Mouse (Mus musculus) limb, embryonic 13.5 days (tissue): Measurements from ENCODE around the gene Ets1. TPM values are rescaled to one million over a fixed set of nuclear protein-coding genes. Genes with fewer than 3 reads are reported as not detected.

ENCODE experiments used
- ATAC-seq: fragments of 200-750 bp; cut with Nextera tagmentation; 2 replicates; pipeline ENCODE4 v1.8.0; 2017; ENCODE audit warnings: low read depth, moderate number of reproducible peaks, moderate TSS enrichment; ENCODE audit not compliant: low FRiP score
- H3K27ac ChIP-seq: fragments of 300-500 bp; sonication (generic); 2 replicates; pipeline ENCODE4 v1.5.1; 2015; ENCODE audit warnings: inconsistent platforms, mild to moderate bottlenecking, moderate library complexity
- H3K27me3 ChIP-seq: fragments of 300-500 bp; sonication (generic); 2 replicates; pipeline ENCODE4 v1.6.1; 2015; ENCODE audit warnings: mild to moderate bottlenecking, inconsistent platforms
- H3K36me3 ChIP-seq: fragments of 300-500 bp; sonication (generic); 2 replicates; pipeline ENCODE4 v1.6.1; 2015; ENCODE audit warnings: inconsistent platforms, mild to moderate bottlenecking, moderate library complexity
- H3K4me1 ChIP-seq: fragments of 300-500 bp; sonication (generic); 2 replicates; pipeline ENCODE4 v1.6.1; 2015; ENCODE audit warnings: inconsistent platforms
- H3K4me2 ChIP-seq: fragments of 300-500 bp; sonication (generic); replicated peaks from 2 replicates; pipeline ENCODE4 v1.6.1; 2015; ENCODE audit warnings: inconsistent platforms, mild to moderate bottlenecking, moderate library complexity
- H3K4me3 ChIP-seq: fragments of 300-500 bp; sonication (generic); 2 replicates; pipeline ENCODE4 v1.5.1; 2015; ENCODE audit warnings: moderate library complexity, mild to moderate bottlenecking, inconsistent platforms
- H3K9ac ChIP-seq: fragments of 300-500 bp; sonication (generic); 2 replicates; pipeline ENCODE4 v1.6.1; 2015; ENCODE audit warnings: mild to moderate bottlenecking, inconsistent platforms
- H3K9me3 ChIP-seq: fragments of 300-500 bp; sonication (generic); 2 replicates; pipeline ENCODE4 v1.6.1; 2016; ENCODE audit warnings: inconsistent platforms
- WGBS: fragments of 180-500 bp; shearing (Covaris S2); methylation state at CpG from one replicate; pipeline ENCODE4 v1.1.7; 2015; 5-methylcytosine and 5-hydroxymethylcytosine counted together
- polyA plus RNA-seq: library from polyadenylated mRNA; unstranded; fragments of >200 nt; fragmentation: Nextera tagmentation; extraction: Ambion mirVana; gene quantifications from 2 replicates; pipeline ENCODE4 v1.2.1, GENCODE M21; 2015

The Ets1 gene
- polyA plus RNA-seq, 1 experiment from 2014 or later: 41.8 TPM

DNA sequence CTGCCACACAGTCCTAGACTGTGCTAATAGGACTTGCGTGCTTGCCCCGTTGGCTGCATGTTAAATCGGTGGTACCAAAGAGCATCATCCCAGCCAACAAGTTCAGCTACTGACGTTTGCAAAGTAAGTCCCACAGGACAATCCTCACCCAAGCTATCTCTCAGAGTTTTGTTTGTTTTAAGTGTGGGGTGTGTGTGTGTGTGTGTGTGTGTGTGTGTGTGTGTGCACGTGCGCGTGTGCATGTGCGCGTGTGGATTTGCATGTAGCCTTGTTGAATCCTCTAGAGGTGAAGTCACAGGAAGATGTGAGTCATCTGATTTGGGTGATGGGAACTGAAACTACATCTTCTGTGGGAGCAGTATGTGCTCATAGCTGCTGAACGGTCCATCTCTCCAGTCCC lies 16.1 kb downstream of the Ets1 start:
- Histone ChIP-seq H3K27me3 (no peaks in the 10 kb centered on the region), H3K9ac (no peak overlapping the region), H3K4me1 (0 out of 2 replicates have a peak, but pooled peaks cover 3% of the 10 kb centered on the region), H3K9me3 (no peaks in the 10 kb centered on the region), H3K4me2 (no peak overlapping the region), H3K4me3 (no peak overlapping the region), H3K27ac (no peak overlapping the region), H3K36me3 (no peaks in the 10 kb centered on the region)
- 93% methylated on average over 10 of the region's 10 CpGs for WGBS
- ATAC-seq: no peak

DNA sequence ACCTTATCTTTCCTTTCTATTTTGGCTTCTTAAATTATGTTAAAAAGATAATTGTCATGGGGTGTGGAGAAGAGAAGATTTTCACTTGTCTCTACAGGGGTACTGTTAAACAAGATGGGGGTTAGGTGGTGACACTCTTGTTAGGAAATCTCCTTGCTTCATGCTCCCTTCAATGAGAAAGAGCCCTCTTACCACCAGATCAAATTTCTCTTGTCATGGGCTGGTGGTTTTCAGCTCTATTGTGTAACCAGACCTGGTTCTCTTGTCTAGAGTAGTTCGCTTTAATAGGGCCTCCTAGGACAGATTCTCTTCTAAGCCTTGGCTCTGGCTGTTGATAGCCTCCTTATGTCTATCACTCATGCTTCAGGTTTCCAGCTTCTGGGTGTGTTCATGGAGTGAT lies 18.3 kb downstream of the Ets1 start:
- no peak overlapping the region for H3K4me2 ChIP-seq
- H3K27me3 ChIP-seq: no peaks in the 10 kb centered on the region
- no peak overlapping the region for H3K4me3 ChIP-seq
- ATAC-seq: no peak
- no peaks in the 10 kb centered on the region for H3K36me3 ChIP-seq
- H3K27ac ChIP-seq: no peak overlapping the region
- 80% methylated on average over 1 of the region's 1 CpGs for WGBS
- 0 out of 2 replicates have a peak, but pooled peaks cover 11% of the 10 kb centered on the region for H3K4me1 ChIP-seq
- no peak overlapping the region for H3K9ac ChIP-seq
- no peaks in the 10 kb centered on the region for H3K9me3 ChIP-seq

DNA sequence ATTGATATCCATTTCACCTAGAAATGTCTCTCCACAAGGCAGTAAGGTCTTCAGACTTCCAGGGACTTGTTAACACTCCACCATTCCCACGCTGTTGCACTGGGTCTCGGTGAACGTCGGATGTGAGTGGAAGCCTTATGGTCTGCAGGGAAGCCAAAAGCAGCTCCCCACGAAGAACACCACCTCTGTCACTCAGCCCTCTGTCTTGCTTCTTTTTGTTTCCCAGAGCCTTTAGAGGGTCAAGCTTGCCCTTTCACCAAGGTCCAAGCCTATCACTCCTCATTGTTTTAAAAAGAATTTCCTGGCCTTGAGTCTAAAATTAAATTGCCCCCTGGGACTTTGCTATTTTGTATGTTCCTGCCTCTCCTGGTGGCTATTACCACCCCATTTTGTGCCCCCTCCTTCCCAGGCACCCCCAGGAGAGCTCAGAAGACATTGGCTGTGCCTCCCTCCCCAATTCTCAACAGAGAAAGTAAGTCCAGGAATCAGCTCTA lies 20.4 kb downstream of the Ets1 start:
- H3K36me3 ChIP-seq: no peaks in the 10 kb centered on the region
- no peak overlapping the region for H3K27ac ChIP-seq
- H3K4me3 ChIP-seq: no peak overlapping the region
- no peak overlapping the region for H3K4me2 ChIP-seq
- 83% methylated on average over 5 of the region's 5 CpGs for WGBS
- H3K9ac ChIP-seq: no peak overlapping the region
- peaks cover 5% of the 10 kb centered on the region; the same call in 1 of the 2 replicates for H3K9me3 ChIP-seq
- 0 out of 2 replicates have a peak, but pooled peaks cover 11% of the 10 kb centered on the region for H3K4me1 ChIP-seq
- no peak for ATAC-seq
- H3K27me3 ChIP-seq: 0 out of 2 replicates have a peak, but pooled peaks cover under 1% of the 10 kb centered on the region

GRCm38 (mm10) chr9:32657124-32657523 lies 21.1 kb downstream of the Ets1 start:
- no peaks in the 10 kb centered on the region for H3K36me3 ChIP-seq
- peaks cover 5% of the 10 kb centered on the region; the same call in 1 of the 2 replicates for H3K9me3 ChIP-seq
- ATAC-seq: no peak
- H3K4me2 ChIP-seq: no peak overlapping the region
- 61% methylated on average over 2 of the region's 2 CpGs for WGBS
- H3K27me3 ChIP-seq: 0 out of 2 replicates have a peak, but pooled peaks cover 2% of the 10 kb centered on the region
- H3K4me1 ChIP-seq: 0 out of 2 replicates have a peak, but pooled peaks cover 11% of the 10 kb centered on the region
- no peak overlapping the region for H3K27ac ChIP-seq
- H3K9ac ChIP-seq: no peak overlapping the region
- no peak overlapping the region for H3K4me3 ChIP-seq

DNA sequence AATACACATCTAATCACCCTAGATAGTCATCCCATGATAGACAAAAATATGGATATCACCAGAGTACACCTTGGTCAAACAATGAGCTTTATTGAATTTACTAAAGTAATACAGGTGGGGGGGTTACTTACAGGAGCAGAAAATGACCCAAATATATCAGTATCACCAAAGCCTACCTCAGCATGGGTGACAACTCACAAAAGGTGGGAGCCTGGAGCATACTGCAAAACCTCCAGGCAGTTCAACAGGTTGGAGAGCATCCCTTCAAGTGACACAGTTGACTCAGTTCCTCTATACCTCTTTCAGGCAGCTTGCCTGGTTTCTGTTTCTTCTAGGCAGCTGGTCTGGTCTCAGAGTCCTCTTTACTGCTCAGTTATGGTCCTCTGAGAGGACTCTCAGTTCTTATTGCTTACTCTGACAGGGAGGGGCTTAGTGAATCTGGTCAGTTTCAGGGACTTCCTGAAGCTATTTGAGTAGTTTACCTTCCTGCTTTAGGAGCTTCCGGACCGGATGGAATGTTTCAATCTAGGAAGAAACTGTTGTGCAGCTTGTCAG lies 24.5 kb downstream of the Ets1 start:
- Histone ChIP-seq H3K27ac (no peak overlapping the region), H3K9me3 (peaks cover 5% of the 10 kb centered on the region; the same call in 1 of the 2 replicates), H3K4me1 (peaks cover 18% of the 10 kb centered on the region), H3K27me3 (0 out of 2 replicates have a peak, but pooled peaks cover 2% of the 10 kb centered on the region), H3K9ac (no peak overlapping the region), H3K36me3 (no peaks in the 10 kb centered on the region), H3K4me3 (no peak overlapping the region), H3K4me2 (no peak overlapping the region)
- ATAC-seq: no peak
- 91% methylated on average over 2 of the region's 2 CpGs for WGBS

DNA sequence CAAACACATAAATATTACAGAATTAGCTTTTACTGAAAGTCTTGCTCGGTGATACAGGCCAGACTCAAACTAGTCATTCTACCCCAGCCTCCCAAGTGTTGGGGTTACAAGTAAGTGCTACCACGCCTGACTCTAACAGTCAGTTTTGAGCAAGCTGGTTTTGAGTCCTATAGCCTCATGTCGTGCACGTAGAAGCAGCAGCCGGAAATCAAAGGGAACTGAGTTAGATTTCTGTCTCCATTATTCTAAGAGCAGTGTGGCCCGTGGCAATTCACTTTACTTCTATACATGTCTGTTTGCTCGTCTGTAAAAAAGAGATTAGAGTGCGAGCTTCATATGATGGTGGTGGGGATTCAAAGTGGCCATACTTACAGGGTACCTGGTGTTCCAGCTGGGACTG lies 25.1 kb downstream of the Ets1 start:
- Histone ChIP-seq H3K4me1 (peaks cover 18% of the 10 kb centered on the region), H3K9me3 (peaks cover 5% of the 10 kb centered on the region; the same call in 1 of the 2 replicates), H3K27me3 (0 out of 2 replicates have a peak, but pooled peaks cover 2% of the 10 kb centered on the region), H3K36me3 (no peaks in the 10 kb centered on the region), H3K4me2 (no peak overlapping the region), H3K27ac (no peak overlapping the region), H3K9ac (no peak overlapping the region), H3K4me3 (no peak overlapping the region)
- ATAC-seq: no peak
- whole genome bisulfite sequencing: 87% methylated on average over 8 of the region's 8 CpGs

- H3K4me2 ChIP-seq: no peak overlapping the region
- WGBS: 75% methylated on average over 4 of the region's 4 CpGs
These were observed 25.5 kb downstream of the Ets1 start for GRCm38 (mm10) chr9:32661561-32661960.

GRCm38 (mm10) chr9:32666611-32667517 lies 30.8 kb downstream of the Ets1 start:
- H3K27me3 ChIP-seq: no peaks in the 10 kb centered on the region
- H3K4me1 ChIP-seq: peaks cover 50% of the 10 kb centered on the region
- no peaks in the 10 kb centered on the region for H3K36me3 ChIP-seq
- 66% methylated on average over 11 of the region's 11 CpGs for WGBS
- H3K9ac ChIP-seq: no peak overlapping the region
- no peak for ATAC-seq
- no peaks in the 10 kb centered on the region for H3K9me3 ChIP-seq
- no peak overlapping the region for H3K4me2 ChIP-seq
- H3K4me3 ChIP-seq: no peak overlapping the region
- H3K27ac ChIP-seq: no peak overlapping the region

More at GRCm38 (mm10) chr9:32661561-32661960, 25.5 kb downstream of the Ets1 start:
- Histone ChIP-seq H3K9me3 (peaks cover 5% of the 10 kb centered on the region; the same call in 1 of the 2 replicates), H3K27me3 (0 out of 2 replicates have a peak, but pooled peaks cover 2% of the 10 kb centered on the region), H3K4me3 (no peak overlapping the region), H3K9ac (no peak overlapping the region), H3K27ac (no peak overlapping the region), H3K36me3 (no peaks in the 10 kb centered on the region), H3K4me1 (peaks cover 19% of the 10 kb centered on the region)
- no peak for ATAC-seq

GRCm38 (mm10) chr9:32667518-32667908 lies 31.5 kb downstream of the Ets1 start:
- no peak overlapping the region for H3K4me2 ChIP-seq

DNA sequence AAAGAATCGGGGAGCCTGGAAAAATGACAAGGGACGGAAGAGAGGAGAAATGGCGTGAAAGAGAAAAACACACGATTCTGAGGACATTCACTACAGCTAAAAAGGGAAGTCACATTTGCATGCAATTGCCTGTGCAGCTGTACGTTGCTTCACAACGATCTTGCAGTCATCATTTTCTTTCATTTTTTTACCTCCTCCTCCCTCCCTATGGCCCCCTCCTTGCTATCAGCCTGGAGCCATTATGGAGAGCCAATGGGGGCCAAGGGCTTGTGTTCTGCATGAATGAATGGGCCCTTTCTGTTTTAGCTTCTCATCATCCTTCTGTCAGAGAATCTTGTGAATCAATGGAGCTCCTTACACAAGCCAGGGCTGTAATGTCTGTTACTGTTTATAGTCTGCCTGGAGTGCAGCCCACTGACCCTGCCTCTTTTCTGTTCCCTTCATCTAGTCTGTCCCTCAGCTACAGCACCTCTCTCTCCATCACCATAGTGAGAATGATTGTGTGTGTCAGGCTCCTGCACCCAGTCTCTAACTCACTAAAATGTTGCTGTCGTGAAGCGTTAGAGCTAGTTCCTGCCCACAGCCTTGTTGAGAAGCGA lies 32.2 kb downstream of the Ets1 start:
- peaks cover 63% of the 10 kb centered on the region for H3K4me1 ChIP-seq
- H3K27me3 ChIP-seq: no peaks in the 10 kb centered on the region
- no peak overlapping the region for H3K9ac ChIP-seq
- 71% methylated on average over 9 of the region's 9 CpGs for WGBS
- no peak overlapping the region for H3K27ac ChIP-seq
- no peaks in the 10 kb centered on the region for H3K36me3 ChIP-seq
- no peak for ATAC-seq
- H3K9me3 ChIP-seq: no peaks in the 10 kb centered on the region
- H3K4me2 ChIP-seq: no peak overlapping the region
- H3K4me3 ChIP-seq: no peak overlapping the region

More at GRCm38 (mm10) chr9:32667518-32667908, 31.5 kb downstream of the Ets1 start:
- Histone ChIP-seq H3K27me3 (no peaks in the 10 kb centered on the region), H3K9ac (no peak overlapping the region), H3K9me3 (no peaks in the 10 kb centered on the region), H3K4me3 (no peak overlapping the region), H3K36me3 (no peaks in the 10 kb centered on the region), H3K27ac (no peak overlapping the region), H3K4me1 (peaks cover 56% of the 10 kb centered on the region)
- no peak for ATAC-seq
- WGBS: 71% methylated on average over 7 of the region's 7 CpGs

GRCm38 (mm10) chr9:32669397-32669796 lies 33.4 kb downstream of the Ets1 start:
- H3K4me3 ChIP-seq: no peak overlapping the region
- no peak overlapping the region for H3K9ac ChIP-seq
- H3K27ac ChIP-seq: no peak overlapping the region
- WGBS: 72% methylated on average over 2 of the region's 2 CpGs
- no peaks in the 10 kb centered on the region for H3K27me3 ChIP-seq
- H3K36me3 ChIP-seq: no peaks in the 10 kb centered on the region
- H3K9me3 ChIP-seq: no peaks in the 10 kb centered on the region
- no peak overlapping the region for H3K4me2 ChIP-seq
- peaks cover 59% of the 10 kb centered on the region for H3K4me1 ChIP-seq
- no peak for ATAC-seq
